Comparison of ENCODE assay signal across 9 mouse cellular contexts in genomic region chr2:18677631-18678471, GRCm38 (mm10). TPM values are rescaled to one million over a fixed set of nuclear protein-coding genes. Genes with fewer than 3 reads are reported as not detected.
DNase-seq lines count a peak whose midpoint lies in the region; ATAC-seq and TF ChIP-seq lines count a peak whose summit lies in the region.
"Had no signal": no experiment of that assay in that cellular context is flagged by ENCODE, and none has a peak within 500 bp of the region (broad histone marks: within the 10 kb centered on the region; RNA-seq: fewer than 3 reads in every experiment).

No protein-coding gene starts in this region.

- DNase-seq in left cerebral cortex, adult 2 months (ENCODE audit: extremely low spot score in 1 of 2, low spot score in 2 of 2) = peak; percentile 43 to 50
- DNase-seq in left cerebral cortex, adult 11 months (ENCODE audit: low spot score) = no peak
- peak; percentile 85 for DNase-seq in forebrain, embryonic 11.5 days (ENCODE audit: low spot score)
- DNase-seq in left cerebral cortex, postnatal 36 days (ENCODE audit: low spot score in 2 of 2) = peak; percentile 48 to 58
- peak; percentile 62 for DNase-seq in stomach, postnatal 0 days (ENCODE audit: low spot score)

- intact Hi-C loops in left cerebral cortex, adult 2 months (cut with DNase I) = loop anchor here (2.0 to 10.0 kb wide), 9 partner anchors 13 to 977 kb away; partner anchors contain the start of genes 4930426L09Rik, Otud1 and Pip4k2a
- intact Hi-C loops in left cerebral cortex, postnatal 36 days (cut with DNase I) = loop anchor here (2.0 to 10.0 kb wide), 7 partner anchors 13 to 653 kb away; partner anchors contain the start of genes 4930426L09Rik, Dnajc1 and Pip4k2a

- peak overlapping the region; percentile 45; the same call in 1 of the 2 replicates for H3K27ac ChIP-seq in left cerebral cortex, adult 2 months
- no peak overlapping the region for H3K27ac ChIP-seq in brown adipose tissue, adult 24 weeks (replicated peaks; ENCODE audit: low read depth, low read length)
- H3K27ac ChIP-seq in forebrain, embryonic 11.5 days (ENCODE audit: low read depth, low read length) = no peak overlapping the region
- H3K27ac ChIP-seq in hindbrain, embryonic 12.5 days = peak overlapping the region; percentile 100
- H3K27ac ChIP-seq in midbrain, embryonic 13.5 days = peak overlapping the region; percentile 98
- no peak overlapping the region for H3K27ac ChIP-seq in stomach, postnatal 0 days (replicated peaks)

- peak overlapping the region; percentile 94 for H3K9ac ChIP-seq in forebrain, embryonic 11.5 days (ENCODE audit: low read length)
- H3K9ac ChIP-seq in hindbrain, embryonic 12.5 days = peak overlapping the region; percentile 96
- peak overlapping the region; percentile 96 for H3K9ac ChIP-seq in midbrain, embryonic 13.5 days (replicated peaks)
- peak overlapping the region; percentile 95 for H3K9ac ChIP-seq in stomach, postnatal 0 days (ENCODE audit: low read length)

- no peak for TF ChIP-seq EP300 in stomach, postnatal 0 days (optimal IDR thresholded peaks at IDR 0.05)

- H3K4me2 ChIP-seq in forebrain, embryonic 11.5 days (ENCODE audit: low read depth, low read length, severe bottlenecking) = peak overlapping the region; percentile 83
- peak overlapping the region; percentile 77 for H3K4me2 ChIP-seq in hindbrain, embryonic 12.5 days (replicated peaks)
- peak overlapping the region; percentile 85 for H3K4me2 ChIP-seq in midbrain, embryonic 13.5 days (replicated peaks)
- peak overlapping the region; percentile 82 for H3K4me2 ChIP-seq in stomach, postnatal 0 days (replicated peaks; ENCODE audit: low read depth)

- H3K4me3 ChIP-seq in left cerebral cortex, adult 2 months = peak overlapping the region; percentile 80
- peak overlapping the region; percentile 99 for H3K4me3 ChIP-seq in brown adipose tissue, adult 24 weeks (ENCODE audit: insufficient read depth, low read depth, low read length)
- H3K4me3 ChIP-seq in forebrain, embryonic 11.5 days (ENCODE audit: low read depth, low read length) = peak overlapping the region; percentile 84
- peak overlapping the region; percentile 85 for H3K4me3 ChIP-seq in hindbrain, embryonic 12.5 days
- peak overlapping the region; percentile 89 for H3K4me3 ChIP-seq in midbrain, embryonic 13.5 days (replicated peaks)
- peak overlapping the region; percentile 81 for H3K4me3 ChIP-seq in stomach, postnatal 0 days (ENCODE audit: low read depth, low read length)

- peaks cover 32% of the 10 kb centered on the region for H3K27me3 ChIP-seq in forebrain, embryonic 11.5 days (ENCODE audit: control insufficient read depth, insufficient read depth, low read length)
- H3K27me3 ChIP-seq in hindbrain, embryonic 12.5 days = peaks cover 33% of the 10 kb centered on the region
- H3K27me3 ChIP-seq in midbrain, embryonic 13.5 days = peaks cover 59% of the 10 kb centered on the region
- no peaks in the 10 kb centered on the region for H3K27me3 ChIP-seq in stomach, postnatal 0 days (ENCODE audit: control insufficient read depth, insufficient read depth, low read length)

- under 1% methylated on average over 49 of the region's 55 CpGs for WGBS in forebrain, embryonic 11.5 days
- under 1% methylated on average over 53 of the region's 55 CpGs for WGBS in hindbrain, embryonic 12.5 days
- under 1% methylated on average over 42 of the region's 55 CpGs for WGBS in midbrain, embryonic 13.5 days
- 5% methylated on average over 37 of the region's 55 CpGs for WGBS in stomach, postnatal 0 days

- no peak; the same call in 1 of the 2 replicates for ATAC-seq in forebrain, embryonic 11.5 days (replicated peaks; ENCODE audit: low FRiP score)
- ATAC-seq in hindbrain, embryonic 12.5 days (ENCODE audit: low FRiP score) = 0 out of 2 replicates have a peak, but pooled peaks have one; percentile 7
- peak; percentile 15 for ATAC-seq in midbrain, embryonic 13.5 days
- ATAC-seq in stomach, postnatal 0 days (ENCODE audit: low FRiP score, low TSS enrichment) = peak; percentile 12; the same call in 1 of the 2 replicates

- no peak for TF ChIP-seq CTCF in left cerebral cortex, adult 2 months (IDR thresholded peaks at IDR 0.05)
- TF ChIP-seq CTCF in stomach, postnatal 0 days (IDR thresholded peaks at IDR 0.05; ENCODE audit: low read depth) = no peak

- no peaks in the 10 kb centered on the region for H3K36me3 ChIP-seq in forebrain, embryonic 11.5 days (ENCODE audit: control insufficient read depth, insufficient read depth, low read length)
- peaks cover 3% of the 10 kb centered on the region; the same call in 1 of the 2 replicates for H3K36me3 ChIP-seq in hindbrain, embryonic 12.5 days
- peaks cover 5% of the 10 kb centered on the region for H3K36me3 ChIP-seq in midbrain, embryonic 13.5 days
- no peaks in the 10 kb centered on the region for H3K36me3 ChIP-seq in stomach, postnatal 0 days (ENCODE audit: control insufficient read depth, insufficient read depth, low read length)

- H3K9me3 ChIP-seq in forebrain, embryonic 11.5 days (ENCODE audit: control insufficient read depth, low read length) = no peaks in the 10 kb centered on the region
- H3K9me3 ChIP-seq in hindbrain, embryonic 12.5 days (replicated peaks) = no peaks in the 10 kb centered on the region
- no peaks in the 10 kb centered on the region for H3K9me3 ChIP-seq in midbrain, embryonic 13.5 days
- no peaks in the 10 kb centered on the region for H3K9me3 ChIP-seq in stomach, postnatal 0 days (ENCODE audit: control insufficient read depth, low read length)

- peaks cover 8% of the 10 kb centered on the region for H3K4me1 ChIP-seq in brown adipose tissue, adult 24 weeks (ENCODE audit: control insufficient read depth, insufficient read depth, insufficient read length, low read length)
- H3K4me1 ChIP-seq in forebrain, embryonic 11.5 days (replicated peaks; ENCODE audit: control insufficient read depth, insufficient read depth, low read length) = peaks cover 15% of the 10 kb centered on the region; the same call in 1 of the 2 replicates
- H3K4me1 ChIP-seq in hindbrain, embryonic 12.5 days = peaks cover 35% of the 10 kb centered on the region
- H3K4me1 ChIP-seq in midbrain, embryonic 13.5 days (replicated peaks) = peaks cover 50% of the 10 kb centered on the region
- peaks cover 3% of the 10 kb centered on the region for H3K4me1 ChIP-seq in stomach, postnatal 0 days (replicated peaks; ENCODE audit: control insufficient read depth, insufficient read depth)

RNA-seq across cellular contexts. Expression of gene Bmi1, which starts 1.0 kb away (rescaled TPM):
- 10 to 100 TPM; 39.5 to 40.1 TPM for total RNA-seq in left cerebral cortex, adult 2 months (2021)
- 26.7 and 42.4 TPM in 2 replicates for polyA plus RNA-seq in brown adipose tissue, adult 24 weeks (2012; ENCODE audit: insufficient read depth, insufficient read length, missing spikeins)
- polyA plus RNA-seq in forebrain, embryonic 11.5 days (2014; fragmentation: Nextera tagmentation; extraction: Ambion mirVana) = 44.4 and 47.5 TPM in 2 replicates
- polyA plus RNA-seq in hindbrain, embryonic 12.5 days (2016; fragmentation: Nextera tagmentation; extraction: Ambion mirVana) = 42.4 and 46.8 TPM in 2 replicates
- 10 to 100 TPM; 34.5 to 49.6 TPM for total RNA-seq in left cerebral cortex, postnatal 36 days (2021)
- polyA plus RNA-seq in midbrain, embryonic 13.5 days (2015; fragmentation: Nextera tagmentation; extraction: Ambion mirVana) = 33.9 and 34.2 TPM in 2 replicates
- 10.5 and 12.0 TPM in 2 replicates for polyA plus RNA-seq in stomach, postnatal 0 days (2015; fragmentation: Nextera tagmentation; extraction: Ambion mirVana)

RNA-seq across cellular contexts. Expression of gene Commd3, which starts 5.7 kb away (rescaled TPM):
- total RNA-seq in left cerebral cortex, adult 2 months (2021) = 10 to 100 TPM; 80.5 to 89.2 TPM
- 194 and 268 TPM in 2 replicates for polyA plus RNA-seq in brown adipose tissue, adult 24 weeks (2012; ENCODE audit: insufficient read depth, insufficient read length, missing spikeins)
- 123 and 134 TPM in 2 replicates for polyA plus RNA-seq in forebrain, embryonic 11.5 days (2014; fragmentation: Nextera tagmentation; extraction: Ambion mirVana)
- 174 and 180 TPM in 2 replicates for polyA plus RNA-seq in hindbrain, embryonic 12.5 days (2016; fragmentation: Nextera tagmentation; extraction: Ambion mirVana)
- total RNA-seq in left cerebral cortex, postnatal 36 days (2021) = 10 to 100 TPM; 80.4 to 86.4 TPM
- 189 and 191 TPM in 2 replicates for polyA plus RNA-seq in midbrain, embryonic 13.5 days (2015; fragmentation: Nextera tagmentation; extraction: Ambion mirVana)
- polyA plus RNA-seq in stomach, postnatal 0 days (2015; fragmentation: Nextera tagmentation; extraction: Ambion mirVana) = 169 and 178 TPM in 2 replicates

RNA-seq across cellular contexts. Expression of gene Spag6, which starts 16.0 kb away (rescaled TPM):
- 1 to 10 TPM; 8.9 TPM for total RNA-seq in left cerebral cortex, adult 2 months (2021)
- not detected in 2 replicates for polyA plus RNA-seq in brown adipose tissue, adult 24 weeks (2012; ENCODE audit: insufficient read depth, insufficient read length, missing spikeins)
- 0.21 and 0.44 TPM in 2 replicates for polyA plus RNA-seq in forebrain, embryonic 11.5 days (2014; fragmentation: Nextera tagmentation; extraction: Ambion mirVana)
- polyA plus RNA-seq in hindbrain, embryonic 12.5 days (2016; fragmentation: Nextera tagmentation; extraction: Ambion mirVana) = 0.22 and 0.35 TPM in 2 replicates
- total RNA-seq in left cerebral cortex, postnatal 36 days (2021) = 1 to 10 TPM; 6.6 to 7.3 TPM
- 0.24 and 0.28 TPM in 2 replicates for polyA plus RNA-seq in midbrain, embryonic 13.5 days (2015; fragmentation: Nextera tagmentation; extraction: Ambion mirVana)
- polyA plus RNA-seq in stomach, postnatal 0 days (2015; fragmentation: Nextera tagmentation; extraction: Ambion mirVana) = 0.10 and 0.21 TPM in 2 replicates
- total RNA-seq: neutrophil, adult 5-6 weeks had no signal

Comparison
In these comparisons a context has a peak if more than half of its experiments do, and no peak if none do; other contexts are left out.
1. H3K27ac ChIP-seq: peak in left cerebral cortex, adult 2 months (single experiment), hindbrain, embryonic 12.5 days (single experiment) and midbrain, embryonic 13.5 days (single experiment); none in brown adipose tissue, adult 24 weeks (single experiment), forebrain, embryonic 11.5 days (single experiment) and stomach, postnatal 0 days (single experiment).
2. Peak in every context shown above with its lines, with median percentiles within 50 percentile points of each other: H3K4me3 ChIP-seq, H3K4me2 ChIP-seq and H3K9ac ChIP-seq.